Mouse (Mus musculus) spleen, postnatal 14 days (tissue): Measurements from ENCODE around the gene Dhrs11.
"Not testable (repeated sequence)": the region's sequence is repeated elsewhere in the genome, so short reads cannot be mapped to it uniquely, and the experiment has no call there.

Experiments
- DNase-seq, 2 experiments: peaks; one replicate each; pipeline ENCODE4 v3.0.0; 2021 to 2022; ENCODE audit warnings: low spot score in 2 of 2

Dhrs11 gene

DNA sequence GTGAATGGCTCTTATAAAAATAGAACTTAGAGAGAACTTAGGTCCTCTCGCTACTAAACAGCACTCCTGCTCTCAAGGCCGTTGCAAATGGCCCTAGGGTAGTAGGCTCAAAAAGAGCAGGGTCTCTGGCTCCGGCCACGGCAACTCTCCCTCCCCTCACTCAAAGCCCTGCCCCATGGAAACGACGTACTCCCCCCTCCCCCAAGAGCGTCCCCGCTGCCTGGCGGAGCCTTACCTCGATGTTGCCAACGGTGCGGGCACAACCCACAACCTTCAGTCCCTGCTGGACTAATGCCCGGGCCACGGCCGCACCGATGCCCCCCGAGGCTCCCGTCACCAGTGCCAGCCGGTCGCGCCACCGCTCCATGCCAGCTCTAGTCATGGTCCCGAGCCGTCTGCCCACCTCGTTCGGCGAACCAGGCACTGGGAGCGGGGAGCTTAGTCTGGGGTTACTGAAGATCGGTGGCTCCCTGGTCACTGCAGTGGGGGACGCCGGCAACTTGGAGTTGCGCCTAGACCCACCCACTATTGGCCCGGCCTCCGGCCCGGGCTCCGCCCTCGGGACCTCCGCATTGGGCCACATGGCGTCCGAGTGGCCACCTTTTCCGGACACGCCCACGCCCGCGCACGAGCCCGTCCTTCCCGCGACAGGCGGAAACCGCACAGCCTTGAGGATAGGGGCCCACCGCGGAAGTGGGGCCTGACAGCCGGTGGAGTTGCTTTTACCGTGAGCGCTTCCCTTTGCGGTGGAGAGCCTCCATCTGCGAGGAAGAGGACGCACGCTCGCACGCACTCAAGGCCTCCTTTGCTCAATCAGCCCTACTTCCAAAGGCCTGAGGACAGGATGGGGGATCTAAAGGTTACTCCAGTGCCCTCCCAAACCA lies at the start of gene Dhrs11:
Dhrs11 (minus strand) TSS at position 479 of the 884 bp plus-strand sequence.
- peak; percentile 89 to 90 for DNase-seq

DNA sequence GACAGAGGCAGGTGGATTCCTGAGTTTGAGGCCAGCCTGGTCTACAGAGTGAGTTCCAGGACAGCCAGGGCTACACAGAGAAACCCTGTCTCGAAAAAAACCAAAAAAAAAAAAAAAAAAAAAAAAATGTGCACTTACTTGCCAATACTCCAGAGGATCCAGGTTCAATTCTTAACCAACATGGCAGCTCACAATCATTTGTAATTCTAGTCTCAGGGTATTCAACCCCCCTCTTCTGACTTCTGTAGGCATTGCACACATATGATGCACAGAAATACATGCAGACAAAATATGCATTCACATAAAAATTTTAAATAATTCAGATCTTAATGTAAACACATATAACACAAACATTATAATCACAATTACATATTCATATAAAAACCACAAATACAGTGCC lies 47.2 kb upstream of the Dhrs11 start:
- DNase-seq = not testable (repeated sequence)

DNA sequence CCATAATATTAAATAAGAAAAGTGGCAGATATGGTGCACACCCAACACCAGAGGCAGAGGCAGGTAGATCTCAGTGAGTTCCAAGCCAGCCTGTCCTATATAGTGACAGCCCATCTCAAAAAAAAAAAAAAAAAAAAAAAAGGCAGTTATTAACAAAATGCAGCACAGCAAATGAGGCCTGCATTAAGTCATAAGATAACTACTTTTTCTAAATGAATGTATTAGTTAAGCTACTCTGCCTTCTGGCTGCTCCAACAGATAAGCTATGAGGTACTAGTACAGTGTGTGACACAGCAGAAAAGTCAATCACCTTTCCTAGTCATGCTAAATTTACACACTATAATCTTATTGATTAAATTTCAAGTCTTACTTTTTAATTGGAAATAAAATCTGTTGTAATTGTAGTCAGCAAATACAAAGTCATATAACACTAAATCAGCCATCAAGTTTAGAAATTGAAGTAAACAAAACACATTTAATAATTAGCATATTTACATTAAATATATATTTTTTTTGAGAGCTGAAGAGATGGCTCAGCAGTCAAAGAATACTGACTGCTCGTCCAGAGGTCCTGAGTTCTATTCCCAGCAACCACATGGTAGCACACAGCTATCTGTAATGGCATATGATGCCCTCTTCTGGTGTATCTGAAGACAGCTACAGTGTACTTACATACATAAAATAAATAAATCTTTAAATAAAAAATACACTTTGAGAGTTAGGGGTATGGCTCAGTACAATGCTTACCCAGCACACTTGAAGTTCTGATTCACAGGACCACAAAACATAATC lies 44.4 kb upstream of the Dhrs11 start:
- no peak for DNase-seq

DNA sequence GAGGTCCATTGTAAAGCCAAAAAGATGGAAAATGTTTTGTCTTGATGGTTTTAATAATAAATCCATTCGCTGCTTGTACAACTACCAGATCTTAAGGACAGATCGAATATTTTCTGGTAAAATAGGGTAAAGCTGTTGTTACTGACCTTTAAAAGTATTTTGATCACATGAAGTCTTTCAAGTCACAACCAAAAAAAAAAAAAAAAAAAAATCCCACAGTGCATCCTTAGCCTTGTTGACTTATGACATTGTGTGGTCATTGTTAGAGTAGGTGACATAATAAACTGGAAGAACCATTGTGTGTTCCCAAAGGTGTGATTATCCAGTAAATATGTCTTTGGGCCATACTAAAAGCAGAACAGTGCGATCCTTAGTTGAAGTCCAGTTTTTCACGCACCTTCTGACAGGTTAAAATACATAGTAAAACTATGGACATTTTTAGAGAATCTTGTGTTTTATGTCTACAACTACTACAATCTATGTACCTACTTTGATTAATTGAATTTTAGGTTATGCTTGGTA lies 42.8 kb upstream of the Dhrs11 start:
- no peak for DNase-seq

DNA sequence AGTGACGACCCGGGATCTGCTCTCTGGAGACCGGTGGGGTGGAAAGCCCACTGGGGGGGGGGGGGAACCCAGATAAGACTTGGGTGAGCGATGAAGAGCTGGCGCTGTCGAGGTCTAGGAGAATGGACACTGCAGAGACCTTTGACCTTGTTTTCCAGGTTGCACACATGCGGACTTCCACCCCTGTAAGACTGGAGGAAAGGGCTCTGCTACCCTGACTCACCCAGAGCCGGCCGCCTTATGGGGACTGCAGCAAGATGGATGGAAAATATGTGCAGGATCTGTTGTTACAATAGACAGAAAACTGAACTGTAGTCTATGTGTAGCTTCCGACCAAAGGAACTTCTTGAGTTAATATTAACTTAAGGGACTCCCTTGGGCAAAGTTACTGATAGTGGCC lies 42.3 kb upstream of the Dhrs11 start:
- no peak for DNase-seq

DNA sequence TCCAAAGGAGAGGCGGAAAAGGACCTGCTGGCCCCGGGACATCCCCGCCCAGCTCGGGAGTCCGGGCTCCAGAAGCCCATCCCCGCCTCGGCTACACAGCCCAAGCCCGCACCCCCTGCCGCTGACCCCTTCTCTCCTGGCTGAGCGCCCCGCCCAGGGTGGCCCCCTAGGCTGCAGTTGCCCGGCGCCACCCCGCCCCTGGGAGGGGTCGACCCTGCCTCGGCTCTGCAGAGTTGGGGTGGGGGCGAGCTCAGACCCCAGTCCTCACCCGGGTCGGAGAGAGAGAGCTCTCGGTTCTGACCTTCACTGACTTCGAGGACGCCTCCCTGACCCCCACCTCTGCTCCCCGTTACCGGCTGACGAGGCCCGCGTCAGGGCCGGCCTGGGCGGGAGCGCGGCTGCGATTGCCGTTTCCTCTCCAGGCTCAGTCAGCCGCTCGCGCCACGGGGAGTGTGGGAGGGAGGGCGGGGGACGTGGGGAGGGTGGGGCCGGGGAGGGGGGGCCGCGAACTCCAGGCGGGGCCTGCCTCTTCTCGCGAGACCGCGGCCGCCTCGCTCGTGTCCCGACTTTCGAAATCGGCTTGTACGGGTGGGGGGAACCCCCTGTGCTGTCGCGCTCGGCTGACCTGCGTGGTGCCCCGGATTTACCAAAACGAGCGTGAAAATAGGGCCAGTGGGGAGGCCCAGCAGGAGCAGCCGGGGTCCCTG lies 41.7 kb upstream of the Dhrs11 start, which contains the start of gene Ggnbp2:
Ggnbp2 (minus strand) TSS at position 481 of the 707 bp plus-strand sequence.
- DNase-seq = peak; percentile 88 to 92

DNA sequence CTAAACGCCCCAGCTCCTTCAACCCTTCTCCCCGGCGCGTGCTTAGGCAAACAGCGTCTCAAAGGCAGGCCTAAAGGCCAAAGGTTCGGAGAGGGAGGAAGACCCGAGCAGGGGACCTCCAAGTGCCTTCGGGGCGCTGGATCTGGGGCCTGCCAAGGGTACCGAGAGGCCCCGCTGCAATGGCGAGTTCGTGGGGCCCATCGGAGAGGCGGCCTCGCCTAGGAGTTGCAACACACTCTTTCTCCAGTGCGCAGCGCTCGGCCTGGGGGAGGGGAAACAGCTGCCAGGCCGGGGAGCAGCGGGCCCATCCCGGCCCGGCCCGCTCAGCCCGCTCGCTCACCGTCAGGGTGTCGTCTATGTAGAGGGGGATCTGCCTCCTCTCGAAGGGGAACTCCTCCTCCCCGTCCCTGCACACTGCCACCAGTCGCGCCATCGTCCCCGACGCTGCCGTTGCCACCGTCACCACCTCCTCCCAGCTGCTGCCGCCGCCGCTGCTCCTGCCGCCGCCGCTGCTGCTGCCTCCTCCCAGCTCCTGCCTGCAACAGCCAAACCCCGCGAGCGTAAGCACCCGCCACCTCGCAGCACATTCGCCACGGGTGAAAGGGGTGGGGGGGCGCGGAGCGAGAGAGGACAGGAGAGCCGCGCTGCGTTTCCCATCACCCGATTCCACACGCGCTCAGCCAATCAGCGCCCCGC lies 40.9 kb upstream of the Dhrs11 start:
- peak; percentile 81 to 90 for DNase-seq

DNA sequence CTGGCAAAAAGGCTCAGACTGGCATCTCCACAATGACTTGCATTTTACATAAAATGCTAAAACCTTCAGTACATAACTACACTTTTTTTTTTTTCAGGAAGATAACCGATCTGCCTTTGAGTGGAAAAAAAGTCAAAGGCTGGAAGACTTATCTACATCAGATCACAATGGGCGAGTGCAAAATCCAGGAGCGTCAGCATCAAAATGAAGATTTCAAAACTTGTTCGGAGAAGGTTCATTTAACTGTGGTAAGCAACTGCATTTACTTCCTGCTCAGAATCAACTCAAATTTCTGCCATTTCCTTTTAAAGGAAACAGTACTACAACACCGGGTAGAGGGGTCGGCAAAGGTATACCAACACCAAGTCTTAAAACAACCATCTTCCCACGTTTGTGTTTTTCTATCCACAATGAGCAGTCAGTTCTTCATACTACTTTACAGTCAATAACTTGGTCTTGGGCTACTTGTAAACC lies 40.0 kb upstream of the Dhrs11 start:
- no peak for DNase-seq

DNA sequence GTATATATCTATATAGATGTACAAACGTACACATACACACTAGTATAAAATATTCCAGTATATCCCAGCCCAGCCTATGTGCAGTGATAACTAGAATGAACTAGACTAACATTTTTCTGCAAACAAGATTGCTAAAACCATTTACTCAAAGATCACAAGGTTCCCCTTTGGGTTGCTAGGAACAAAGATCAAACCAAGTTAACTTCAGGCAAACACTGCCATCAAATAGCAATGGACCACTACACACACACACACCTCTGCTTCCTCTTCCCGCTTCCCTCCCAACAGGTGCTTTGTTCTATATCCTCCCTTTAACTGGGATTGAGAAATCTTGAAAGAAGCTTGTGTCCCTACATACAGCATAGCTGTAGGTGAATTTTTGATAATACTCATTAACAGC lies 38.8 kb upstream of the Dhrs11 start:
- no peak for DNase-seq

DNA sequence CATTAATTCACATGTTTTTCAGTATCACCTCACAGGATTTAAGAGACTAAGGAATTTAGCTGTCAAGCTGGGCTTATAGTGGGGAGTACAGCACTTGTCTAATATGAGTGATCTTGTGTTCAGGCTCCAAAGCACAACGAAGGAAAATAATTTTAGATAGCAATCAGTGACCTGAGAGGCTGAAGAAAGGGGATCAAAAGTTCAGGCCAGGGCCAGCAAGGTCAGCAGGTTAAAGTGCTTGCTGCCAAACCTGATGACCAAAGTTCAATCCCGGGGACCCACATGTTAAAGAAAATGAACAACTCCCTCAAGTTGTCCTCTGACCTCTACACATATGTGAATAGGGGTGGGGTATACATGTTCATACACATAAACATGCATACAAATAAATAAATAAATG lies 36.5 kb upstream of the Dhrs11 start:
- DNase-seq = no peak

DNA sequence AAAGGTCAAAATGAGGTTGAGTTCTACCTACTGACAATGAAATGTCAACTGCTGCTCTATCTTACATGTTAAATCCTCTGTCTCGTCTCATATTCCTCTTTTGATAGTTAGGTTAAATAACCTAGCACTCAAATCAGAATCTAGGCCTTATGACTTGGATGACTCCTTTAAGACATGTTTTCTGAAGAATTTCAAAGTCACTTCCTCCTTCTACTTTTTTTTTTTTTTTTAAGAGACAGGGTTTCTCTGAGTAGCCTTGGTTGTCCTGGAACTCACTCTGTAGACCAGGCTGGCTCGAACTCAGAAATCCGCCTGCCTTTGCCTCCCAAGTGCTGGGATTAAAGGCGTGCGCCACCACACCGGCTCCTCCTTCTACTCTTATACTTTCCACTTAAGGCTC lies 26.5 kb upstream of the Dhrs11 start:
- DNase-seq = no peak

DNA sequence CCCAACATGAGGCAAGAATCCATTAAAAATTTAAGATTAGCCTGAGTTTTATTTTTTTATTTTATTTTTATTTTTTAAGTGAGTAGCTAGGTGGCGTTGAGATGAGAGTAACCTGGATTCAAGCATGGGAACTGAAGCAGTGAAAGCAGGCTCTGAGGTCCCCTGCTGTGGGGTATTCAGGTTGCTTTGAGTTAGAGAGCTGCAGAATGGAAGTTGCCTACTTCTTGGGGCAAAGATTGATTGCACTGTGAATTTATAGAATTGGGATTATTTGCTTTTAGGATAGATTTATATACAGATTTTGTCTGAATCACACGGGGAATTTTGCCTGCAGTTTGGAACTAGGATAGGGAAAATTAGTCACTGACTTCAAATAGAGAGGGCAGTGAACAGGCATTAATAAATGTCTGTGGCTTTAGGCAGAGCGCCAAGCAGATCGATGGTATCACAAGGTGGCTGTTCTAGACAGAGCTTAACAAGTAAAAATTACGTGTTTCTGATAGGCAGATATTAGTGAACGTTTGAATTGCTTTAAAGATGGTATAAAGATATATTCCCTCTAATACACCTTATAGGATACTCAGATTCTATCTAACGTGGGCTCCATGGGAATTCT lies 18.8 kb upstream of the Dhrs11 start:
- no peak for DNase-seq

DNA sequence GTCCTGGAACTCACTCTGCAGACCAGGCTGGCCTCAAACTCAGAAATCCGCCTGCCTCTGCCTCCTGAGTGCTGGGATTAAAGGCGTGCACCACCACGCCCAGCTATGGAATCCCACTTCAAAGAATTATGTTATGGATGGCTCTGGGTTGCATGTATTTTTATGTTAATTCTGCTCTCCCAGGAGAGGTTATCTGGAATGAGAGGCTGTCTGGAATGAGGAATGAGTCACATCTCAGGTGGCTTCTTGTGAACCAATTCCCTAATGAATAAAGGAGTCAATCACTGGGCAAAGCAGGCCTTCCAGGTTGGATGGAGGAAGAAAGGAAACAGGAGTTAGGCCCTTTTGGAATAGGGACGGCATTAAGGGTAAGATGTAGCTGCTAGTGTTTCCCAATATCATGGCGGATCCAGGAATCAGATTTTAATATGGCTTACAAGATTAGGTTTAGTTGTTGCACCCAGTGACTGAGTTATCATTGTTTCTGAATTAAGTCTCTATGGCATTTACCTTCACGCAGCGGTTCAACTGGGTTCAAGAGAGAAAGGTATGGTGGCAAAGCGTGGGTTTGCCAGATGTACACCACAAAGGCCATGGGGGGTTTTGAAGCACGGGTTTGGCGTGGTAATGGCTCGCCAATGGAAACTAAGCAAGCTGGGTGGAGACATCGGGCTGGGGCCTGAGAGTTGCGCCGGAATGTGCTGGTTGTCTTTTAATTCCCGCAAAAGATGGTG lies 18.1 kb upstream of the Dhrs11 start:
- DNase-seq = no peak

DNA sequence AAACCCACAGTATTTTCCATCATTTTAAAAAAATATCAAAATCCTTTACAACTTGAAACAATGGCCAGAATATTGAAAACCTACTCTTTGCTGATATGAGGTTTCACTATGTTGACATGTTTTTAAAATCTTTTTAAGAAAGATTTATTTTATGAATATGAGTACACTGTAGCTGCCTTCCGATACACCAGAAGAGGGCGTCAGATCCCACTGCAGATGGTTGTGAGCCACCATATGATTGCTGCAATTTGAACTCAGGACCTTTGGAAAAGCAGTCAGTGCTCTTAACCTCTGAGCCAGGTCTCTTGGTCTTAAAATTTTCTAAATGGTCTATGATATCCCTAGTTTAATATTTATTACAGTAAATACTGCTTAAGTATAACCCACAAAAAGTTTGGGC lies 10.5 kb upstream of the Dhrs11 start:
- DNase-seq = no peak

DNA sequence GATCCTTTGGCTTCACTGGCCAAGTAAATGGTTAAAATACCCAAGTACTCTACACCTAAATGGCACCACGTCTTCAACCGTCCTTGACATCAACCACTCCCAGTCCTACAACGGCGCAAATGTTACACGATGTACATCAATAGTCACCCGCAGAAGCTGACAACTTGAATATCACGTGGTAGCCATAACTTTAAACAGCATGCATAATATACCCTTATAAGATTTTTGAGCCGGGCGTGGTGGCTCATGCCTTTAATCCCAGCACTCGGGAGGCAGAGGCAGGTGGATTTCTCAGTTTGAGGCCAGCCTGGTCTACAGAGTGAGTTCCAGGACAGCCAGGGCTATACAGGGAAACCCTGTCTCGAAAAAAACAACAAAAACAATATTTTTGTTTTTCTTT lies 701 bp upstream of the Dhrs11 start:
- DNase-seq = not testable (repeated sequence)

DNA sequence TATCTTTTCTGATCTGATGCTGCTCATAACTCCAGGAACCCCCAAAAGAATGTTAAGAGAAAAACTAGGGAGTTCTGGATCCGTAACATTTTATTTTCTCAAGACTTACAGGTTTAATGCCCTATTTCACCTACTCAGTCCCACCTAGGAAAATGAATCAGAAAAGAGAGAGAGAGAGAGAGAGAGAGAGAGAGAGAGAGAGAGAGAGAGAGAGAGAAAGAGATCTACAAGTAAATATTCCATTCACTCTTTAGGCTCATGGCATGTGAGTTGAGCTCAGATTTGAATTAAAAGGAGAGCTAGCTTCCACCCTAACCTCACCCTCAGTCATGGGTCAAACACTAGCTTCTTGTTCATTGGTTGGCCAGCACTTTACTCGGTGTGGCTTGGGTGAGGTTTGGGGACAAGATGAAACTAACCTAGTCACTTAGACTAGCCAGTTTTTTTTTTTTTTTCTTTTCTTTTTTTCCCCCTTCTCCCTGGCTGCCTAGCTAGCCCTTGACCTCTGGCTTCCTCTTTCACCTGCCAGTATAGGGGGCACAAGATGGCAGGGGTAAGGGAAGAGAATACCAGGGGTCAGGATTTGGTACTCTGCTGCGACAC lies 792 bp downstream of the Dhrs11 start:
- DNase-seq = no peak

DNA sequence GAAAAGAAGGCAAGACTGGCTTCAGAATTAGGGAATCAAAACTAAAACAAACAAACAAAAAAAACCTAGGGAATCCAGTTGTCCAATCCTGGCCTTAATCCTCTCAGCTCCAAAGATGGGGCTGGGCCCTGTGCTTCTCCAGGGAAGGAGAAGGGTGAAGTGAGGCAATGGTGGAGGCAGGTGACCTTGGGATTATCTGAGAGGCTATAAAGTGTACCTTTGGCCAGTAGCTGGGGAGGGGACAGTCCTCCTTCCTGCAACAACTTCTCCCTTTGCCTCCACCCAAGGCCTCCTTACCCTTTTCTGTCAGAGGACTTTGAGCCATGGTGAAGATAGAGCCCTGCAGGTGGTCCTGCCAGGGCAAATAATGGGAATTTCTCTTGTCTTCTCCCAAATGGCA lies 1.3 kb downstream of the Dhrs11 start:
- DNase-seq = no peak

DNA sequence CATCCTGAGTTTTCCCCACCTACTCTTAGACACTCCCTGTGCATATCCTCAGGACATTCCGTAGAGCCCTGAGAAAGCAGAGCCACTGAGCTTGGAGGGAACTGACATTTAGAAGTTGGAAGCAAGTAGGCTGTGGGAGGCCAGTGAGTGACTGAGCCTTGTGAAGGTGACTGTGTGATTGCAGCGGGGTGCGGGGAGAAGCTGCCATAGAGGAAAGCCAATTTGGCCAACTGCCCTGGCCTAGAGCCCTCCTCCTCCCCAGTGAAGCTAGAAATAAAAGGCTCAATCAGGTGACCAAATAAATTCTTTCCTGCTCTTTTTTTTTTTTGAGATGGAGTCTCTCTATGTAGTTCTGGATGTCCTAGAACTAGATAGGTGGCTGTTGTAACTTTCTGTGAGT lies 2.6 kb downstream of the Dhrs11 start:
- DNase-seq = no peak

DNA sequence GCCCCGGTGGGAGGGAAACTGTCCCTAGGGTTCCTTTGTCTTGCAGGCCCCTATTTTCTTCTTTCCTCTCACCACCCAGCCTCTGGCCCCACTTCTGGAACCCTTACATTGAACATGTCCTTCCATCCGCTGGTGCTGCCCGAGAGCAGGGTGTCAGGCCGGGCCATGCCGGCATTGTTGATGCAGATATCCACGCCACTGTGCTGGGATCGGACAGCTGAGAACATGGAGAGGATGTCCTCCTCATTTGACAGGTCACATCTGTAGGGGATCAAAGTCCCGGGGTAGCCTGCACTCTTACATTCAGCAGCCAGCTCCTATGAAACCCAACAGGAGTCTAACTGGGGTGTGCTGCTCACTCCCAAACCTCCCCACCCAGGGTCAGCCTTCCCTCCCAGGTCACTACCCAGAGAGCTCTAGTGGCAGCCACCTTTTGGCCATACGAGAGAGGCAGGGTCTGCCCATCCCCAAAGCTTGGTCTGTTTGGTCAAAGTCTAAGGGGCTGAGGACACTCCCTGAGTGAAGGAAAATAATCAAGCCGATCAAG lies 3.5 kb downstream of the Dhrs11 start:
- no peak for DNase-seq
